Mouse (Mus musculus) megakaryocyte-erythroid progenitor cell, adult 5 weeks (primary cell): ENCODE measurements around the gene Bod1. TPM values are rescaled to one million over a fixed set of nuclear protein-coding genes. Genes with fewer than 3 reads are reported as not detected.

Source experiments
- polyA plus RNA-seq: library from polyadenylated mRNA; stranded (reverse); fragments of >175 nt; gene quantifications from 2 replicates; pipeline ENCODE4 v1.2.3, GENCODE M21; 2012

Bod1 gene
- 10.5 and 13.0 TPM in 2 replicates for polyA plus RNA-seq

GRCm38 (mm10) chr11:31671354-31672169, at the start of gene Bod1:
Gene Bod1 (minus strand): TSS chr11:31671885.

Other genes starting within 250 kb of the Bod1 start
- gene Cpeb4, start 200.3 kb upstream of the Bod1 start, polyA plus RNA-seq = 3.9 and 5.1 TPM in 2 replicates